Mouse (Mus musculus): ENCODE data around the gene Nat14. TPM values are rescaled to one million over a fixed set of nuclear protein-coding genes. Genes with fewer than 3 reads are reported as not detected.

Nat14 gene
- polyA plus RNA-seq, 1 experiment = 2.7 TPM

DNA sequence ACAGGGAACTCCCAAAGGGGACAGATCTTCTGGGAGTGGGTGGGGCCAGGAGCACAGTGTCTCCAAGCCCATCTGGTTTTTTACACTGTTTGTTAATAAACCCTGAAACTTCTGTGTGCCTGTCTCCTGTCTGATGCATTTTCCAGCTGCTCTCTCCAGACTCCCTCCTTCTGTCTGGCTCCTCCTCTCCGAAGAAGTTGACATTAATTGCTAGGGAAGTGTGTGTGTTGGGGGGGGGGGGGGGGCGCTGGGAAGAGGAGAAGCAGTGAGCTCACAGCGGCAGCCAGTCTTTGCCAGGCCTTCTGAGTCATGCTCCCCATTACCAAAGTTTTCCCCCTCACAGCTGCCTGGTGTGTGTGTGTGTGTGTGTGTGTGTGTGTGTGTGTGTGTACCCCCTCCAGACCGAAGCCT is 3.1 kb downstream of the Nat14 start:
- no peak overlapping the region for H3K4me3 ChIP-seq (ENCODE audit: insufficient read depth, poor library complexity, severe bottlenecking)

DNA sequence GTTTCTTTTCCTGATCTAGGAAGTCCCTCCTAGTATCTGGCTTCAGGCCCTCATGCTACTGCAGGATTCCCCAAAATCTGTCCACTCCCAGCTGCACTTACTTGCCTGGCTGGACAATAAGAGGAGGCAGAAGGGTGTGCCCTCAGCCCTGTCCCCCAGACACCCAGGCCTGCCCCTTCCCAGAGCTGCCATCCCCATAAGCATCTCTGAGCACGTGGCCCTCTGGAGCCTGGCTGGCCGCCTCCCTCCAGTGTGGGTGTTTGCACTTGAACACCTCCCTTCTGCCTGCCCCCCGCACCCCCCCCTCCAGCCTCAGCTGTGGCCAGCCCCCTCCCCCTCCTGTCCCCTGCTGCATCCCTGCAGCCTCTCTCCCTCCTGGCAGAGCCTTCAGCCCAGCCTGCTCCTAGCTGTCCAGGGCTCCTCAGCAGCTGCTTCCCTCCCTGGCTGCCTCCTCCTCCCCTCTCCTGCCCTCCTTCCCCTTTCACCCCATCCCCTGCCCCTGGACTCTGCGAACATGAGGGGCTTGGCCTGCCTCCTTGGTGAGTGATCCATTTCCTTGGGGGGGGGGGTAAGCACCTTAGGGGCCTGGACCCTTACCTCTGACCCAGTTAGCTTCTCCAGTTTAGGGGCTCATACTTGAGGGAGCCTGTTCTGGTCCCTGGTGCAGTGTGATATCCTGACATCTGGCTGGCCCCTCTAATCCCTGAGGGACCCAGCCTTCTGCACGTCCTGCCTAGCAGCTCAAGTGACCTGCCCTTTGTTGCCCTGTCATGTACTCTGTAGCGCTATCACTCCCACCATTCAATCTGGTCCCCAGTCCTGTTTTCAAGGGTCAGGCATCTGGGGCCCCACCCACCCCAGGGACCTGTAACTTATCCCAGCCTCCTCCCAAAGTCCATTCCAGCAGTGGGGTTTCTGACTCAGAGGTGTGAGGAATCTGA is 3.9 kb downstream of the Nat14 start, which contains the start of gene Ssc5d:
Ssc5d (plus strand) TSS at position 345 of the 941 bp plus-strand sequence.
- Histone ChIP-seq H3K79me3 (ENCODE audit: low read depth) (no peaks in the 10 kb centered on the region), H3K27me3 (ENCODE audit: control insufficient read depth, insufficient read depth, insufficient read length) (no peaks in the 10 kb centered on the region), H3K36me3 (ENCODE audit: control insufficient read depth, insufficient read depth) (no peaks in the 10 kb centered on the region), H3K4me3 (ENCODE audit: insufficient read depth, poor library complexity, severe bottlenecking) (no peak within 1 kb of the TSS), H3ac (ENCODE audit: control insufficient read depth, insufficient read length, low read depth) (peak within 1 kb of the TSS; percentile 39), H3K79me2 (ENCODE audit: control insufficient read depth, insufficient read depth) (no peaks in the 10 kb centered on the region)
- no peak for TF ChIP-seq CTCF (IDR thresholded peaks at IDR 0.05; ENCODE audit: control insufficient read depth, insufficient read depth, insufficient read length)
- TF ChIP-seq MYOD1 (IDR thresholded peaks at IDR 0.05; ENCODE audit: control insufficient read depth, insufficient read length, low read depth) = peak; percentile 31
- peak; percentile 63 for TF ChIP-seq USF1 (IDR thresholded peaks at IDR 0.05; ENCODE audit: low read depth)
- peak; percentile 2 for TF ChIP-seq MAX (IDR thresholded peaks at IDR 0.05)
- no peak for TF ChIP-seq CEBPB (IDR thresholded peaks at IDR 0.05; ENCODE audit: low read depth)
- TF ChIP-seq MYOG (IDR thresholded peaks at IDR 0.05; ENCODE audit: control insufficient read depth, extremely low read depth, insufficient read length) = no peak
- TF ChIP-seq FOSL1 (IDR thresholded peaks at IDR 0.05; ENCODE audit: insufficient read depth, low read length, poor library complexity, severe bottlenecking) = no peak

More for the DNA sequence above, 3.1 kb downstream of the Nat14 start:
- Histone ChIP-seq H3K79me2 (ENCODE audit: control insufficient read depth, insufficient read depth) (no peaks in the 10 kb centered on the region), H3K79me3 (ENCODE audit: low read depth) (no peaks in the 10 kb centered on the region), H3K36me3 (ENCODE audit: control insufficient read depth, insufficient read depth) (peaks cover 7% of the 10 kb centered on the region), H3ac (ENCODE audit: control insufficient read depth, insufficient read length, low read depth) (no peak overlapping the region), H3K27me3 (ENCODE audit: control insufficient read depth, insufficient read depth, insufficient read length) (no peaks in the 10 kb centered on the region)
- TF ChIP-seq MYOG (IDR thresholded peaks at IDR 0.05; ENCODE audit: control insufficient read depth, extremely low read depth, insufficient read length) = no peak
- TF ChIP-seq MYOD1 (IDR thresholded peaks at IDR 0.05; ENCODE audit: control insufficient read depth, insufficient read length, low read depth) = peak; percentile 67
- TF ChIP-seq CTCF (IDR thresholded peaks at IDR 0.05; ENCODE audit: control insufficient read depth, insufficient read depth, insufficient read length) = no peak
- TF ChIP-seq CEBPB (IDR thresholded peaks at IDR 0.05; ENCODE audit: low read depth) = no peak
- no peak for TF ChIP-seq USF1 (IDR thresholded peaks at IDR 0.05; ENCODE audit: low read depth)
- no peak for TF ChIP-seq FOSL1 (IDR thresholded peaks at IDR 0.05; ENCODE audit: insufficient read depth, low read length, poor library complexity, severe bottlenecking)
- no peak for TF ChIP-seq MAX (IDR thresholded peaks at IDR 0.05)

- Histone ChIP-seq H3ac (ENCODE audit: control insufficient read depth, insufficient read length, low read depth) (no peak overlapping the region), H3K4me3 (ENCODE audit: insufficient read depth, poor library complexity, severe bottlenecking) (no peak overlapping the region), H3K36me3 (ENCODE audit: control insufficient read depth, insufficient read depth) (no peaks in the 10 kb centered on the region), H3K79me3 (ENCODE audit: low read depth) (no peaks in the 10 kb centered on the region), H3K27me3 (ENCODE audit: control insufficient read depth, insufficient read depth, insufficient read length) (no peaks in the 10 kb centered on the region), H3K79me2 (ENCODE audit: control insufficient read depth, insufficient read depth) (no peaks in the 10 kb centered on the region)
- no peak for TF ChIP-seq FOSL1 (IDR thresholded peaks at IDR 0.05; ENCODE audit: insufficient read depth, low read length, poor library complexity, severe bottlenecking)
- no peak for TF ChIP-seq MAX (IDR thresholded peaks at IDR 0.05)
- TF ChIP-seq MYOD1 (IDR thresholded peaks at IDR 0.05; ENCODE audit: control insufficient read depth, insufficient read length, low read depth) = no peak
- no peak for TF ChIP-seq USF1 (IDR thresholded peaks at IDR 0.05; ENCODE audit: low read depth)
- no peak for TF ChIP-seq MYOG (IDR thresholded peaks at IDR 0.05; ENCODE audit: control insufficient read depth, extremely low read depth, insufficient read length)
- TF ChIP-seq CEBPB (IDR thresholded peaks at IDR 0.05; ENCODE audit: low read depth) = no peak
- TF ChIP-seq CTCF (IDR thresholded peaks at IDR 0.05; ENCODE audit: control insufficient read depth, insufficient read depth, insufficient read length) = no peak
Observed at GRCm38 (mm10) chr7:4926849-4927248, 5.0 kb downstream of the Nat14 start.

GRCm38 (mm10) chr7:4927711-4928110 is 5.9 kb downstream of the Nat14 start:
- no peak overlapping the region for H3ac ChIP-seq (ENCODE audit: control insufficient read depth, insufficient read length, low read depth)
- H3K4me3 ChIP-seq (ENCODE audit: insufficient read depth, poor library complexity, severe bottlenecking) = no peak overlapping the region
- no peaks in the 10 kb centered on the region for H3K79me2 ChIP-seq (ENCODE audit: control insufficient read depth, insufficient read depth)
- H3K27me3 ChIP-seq (ENCODE audit: control insufficient read depth, insufficient read depth, insufficient read length) = no peaks in the 10 kb centered on the region
- H3K79me3 ChIP-seq (ENCODE audit: low read depth) = no peaks in the 10 kb centered on the region
- H3K36me3 ChIP-seq (ENCODE audit: control insufficient read depth, insufficient read depth) = no peaks in the 10 kb centered on the region
- TF ChIP-seq MYOG (IDR thresholded peaks at IDR 0.05; ENCODE audit: control insufficient read depth, extremely low read depth, insufficient read length) (no peak), USF1 (IDR thresholded peaks at IDR 0.05; ENCODE audit: low read depth) (no peak), CEBPB (IDR thresholded peaks at IDR 0.05; ENCODE audit: low read depth) (no peak), MYOD1 (IDR thresholded peaks at IDR 0.05; ENCODE audit: control insufficient read depth, insufficient read length, low read depth) (no peak)

- TF ChIP-seq CEBPB (IDR thresholded peaks at IDR 0.05; ENCODE audit: low read depth) (no peak), MAX (IDR thresholded peaks at IDR 0.05) (no peak), MYOG (IDR thresholded peaks at IDR 0.05; ENCODE audit: control insufficient read depth, extremely low read depth, insufficient read length) (no peak), MYOD1 (IDR thresholded peaks at IDR 0.05; ENCODE audit: control insufficient read depth, insufficient read length, low read depth) (no peak), USF1 (IDR thresholded peaks at IDR 0.05; ENCODE audit: low read depth) (no peak), FOSL1 (IDR thresholded peaks at IDR 0.05; ENCODE audit: insufficient read depth, low read length, poor library complexity, severe bottlenecking) (no peak), CTCF (IDR thresholded peaks at IDR 0.05; ENCODE audit: control insufficient read depth, insufficient read depth, insufficient read length) (no peak)
- Histone ChIP-seq H3K36me3 (ENCODE audit: control insufficient read depth, insufficient read depth) (no peaks in the 10 kb centered on the region), H3K79me3 (ENCODE audit: low read depth) (no peaks in the 10 kb centered on the region), H3K79me2 (ENCODE audit: control insufficient read depth, insufficient read depth) (no peaks in the 10 kb centered on the region), H3K27me3 (ENCODE audit: control insufficient read depth, insufficient read depth, insufficient read length) (no peaks in the 10 kb centered on the region), H3K4me3 (ENCODE audit: insufficient read depth, poor library complexity, severe bottlenecking) (no peak overlapping the region), H3ac (ENCODE audit: control insufficient read depth, insufficient read length, low read depth) (no peak overlapping the region)
Observed at GRCm38 (mm10) chr7:4928323-4928722, 6.5 kb downstream of the Nat14 start.

Measured in C2C12 (cell line).